Mouse (Mus musculus): ENCODE data around the gene Cks1b. TPM values are rescaled to one million over a fixed set of nuclear protein-coding genes. Genes with fewer than 3 reads are reported as not detected.
"Not testable (repeated sequence)": the region's sequence is repeated elsewhere in the genome, so short reads cannot be mapped to it uniquely, and the experiment has no call there.

Gene Cks1b
- polyA plus RNA-seq, 1 experiment from 2014 or later: 380 TPM

DNA sequence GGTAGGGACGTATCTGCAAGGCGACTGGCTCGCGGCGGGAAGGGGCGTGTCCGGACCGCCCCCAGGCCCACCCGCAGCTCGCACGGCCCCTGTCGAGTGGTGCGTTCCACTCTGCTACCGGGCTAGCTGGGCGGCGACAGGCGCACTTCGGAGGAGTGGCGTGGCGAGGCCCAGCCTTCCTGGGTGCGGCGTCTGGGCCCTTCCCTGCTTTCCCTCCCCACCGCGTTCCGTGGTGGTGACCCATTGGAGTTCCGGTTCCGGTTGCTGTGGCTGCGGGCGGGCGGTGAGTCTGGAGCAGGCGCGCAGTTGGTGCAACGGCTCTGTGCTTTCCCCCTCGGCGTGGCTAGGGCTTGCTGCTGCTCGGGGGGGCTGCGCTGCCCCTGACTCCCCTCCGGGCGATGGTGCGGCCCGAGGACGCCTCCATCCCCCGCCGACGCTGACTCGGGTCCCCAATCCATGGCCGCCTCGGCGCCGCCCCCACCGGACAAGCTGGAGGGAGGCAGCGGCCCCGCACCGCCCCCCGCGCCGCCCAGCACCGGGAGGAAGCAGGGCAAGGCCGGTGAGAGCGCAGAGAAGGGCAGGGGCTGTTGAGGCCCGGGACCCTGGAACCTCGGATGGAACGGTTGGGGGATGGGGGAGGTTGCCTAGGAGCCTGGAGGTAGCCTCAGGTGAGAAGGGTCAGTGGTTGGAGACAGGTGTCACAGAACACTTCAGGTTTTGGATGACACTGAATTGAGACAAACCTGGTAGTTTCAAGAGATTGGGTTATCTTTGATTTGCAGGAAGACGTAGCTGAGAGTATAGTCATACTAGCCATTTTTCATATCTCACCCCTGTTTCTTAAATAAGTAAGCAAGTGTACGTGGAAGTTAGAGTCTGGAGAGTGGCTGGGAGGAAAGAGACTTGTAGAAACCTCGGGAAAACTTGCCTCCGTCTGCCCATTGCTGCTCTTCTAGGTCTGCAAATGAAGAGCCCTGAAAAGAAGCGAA lies 12.3 kb upstream of the Cks1b start, which contains the start of gene Pygo2:
Gene Pygo2 (plus strand): TSS at position 44 of the 989 bp plus-strand sequence.
- ATAC-seq (ENCODE audit: low read depth) (peak; percentile 99), DNase-seq (ENCODE audit: low spot score) (peak; percentile 99)
- peaks cover 62% of the 10 kb centered on the region for H3K36me3 ChIP-seq (ENCODE audit: control insufficient read depth, insufficient read depth, low read length)
- peak within 1 kb of the TSS; percentile 98 for H3K4me3 ChIP-seq (ENCODE audit: low read depth, low read length)
- no peaks in the 10 kb centered on the region for H3K27me3 ChIP-seq (replicated peaks; ENCODE audit: control insufficient read depth, insufficient read depth, low read length)
- peaks cover 13% of the 10 kb centered on the region for H3K4me1 ChIP-seq (ENCODE audit: control insufficient read depth, insufficient read depth, low read length)
- H3K9ac ChIP-seq (ENCODE audit: low read depth, low read length): peak within 1 kb of the TSS; percentile 96
- WGBS: 5% methylated on average over 22 of the region's 68 CpGs
- H3K27ac ChIP-seq (replicated peaks; ENCODE audit: low read depth, low read length): peak within 1 kb of the TSS; percentile 94
- H3K4me2 ChIP-seq (ENCODE audit: low read depth, low read length): peak within 1 kb of the TSS; percentile 71
- no peaks in the 10 kb centered on the region for H3K9me3 ChIP-seq (ENCODE audit: control insufficient read depth, low read length)

GRCm38 (mm10) chr3:89429021-89429420 lies 10.8 kb upstream of the Cks1b start:
- H3K9me3 ChIP-seq (ENCODE audit: control insufficient read depth, low read length); H3K27ac ChIP-seq (replicated peaks; ENCODE audit: low read depth, low read length); H3K4me2 ChIP-seq (ENCODE audit: low read depth, low read length); H3K9ac ChIP-seq (ENCODE audit: low read depth, low read length); DNase-seq (ENCODE audit: low spot score); ATAC-seq (ENCODE audit: low read depth); H3K4me1 ChIP-seq (ENCODE audit: control insufficient read depth, insufficient read depth, low read length); H3K27me3 ChIP-seq (replicated peaks; ENCODE audit: control insufficient read depth, insufficient read depth, low read length); H3K4me3 ChIP-seq (ENCODE audit: low read depth, low read length): not testable (repeated sequence)
- H3K36me3 ChIP-seq (ENCODE audit: control insufficient read depth, insufficient read depth, low read length): peaks cover 65% of the 10 kb centered on the region
- 93% methylated on average over 6 of the region's 7 CpGs for WGBS

GRCm38 (mm10) chr3:89425876-89426275 lies 7.7 kb upstream of the Cks1b start:
- no peaks in the 10 kb centered on the region for H3K9me3 ChIP-seq (ENCODE audit: control insufficient read depth, low read length)
- peaks cover 15% of the 10 kb centered on the region for H3K4me1 ChIP-seq (ENCODE audit: control insufficient read depth, insufficient read depth, low read length)
- H3K36me3 ChIP-seq (ENCODE audit: control insufficient read depth, insufficient read depth, low read length): peaks cover 49% of the 10 kb centered on the region
- no peak overlapping the region for H3K9ac ChIP-seq (ENCODE audit: low read depth, low read length)
- H3K27ac ChIP-seq (replicated peaks; ENCODE audit: low read depth, low read length): no peak overlapping the region
- WGBS: 90% methylated on average over 4 of the region's 4 CpGs
- no peak overlapping the region for H3K4me2 ChIP-seq (ENCODE audit: low read depth, low read length)
- ATAC-seq (ENCODE audit: low read depth) (no peak), DNase-seq (ENCODE audit: low spot score) (no peak)
- no peak overlapping the region for H3K4me3 ChIP-seq (ENCODE audit: low read depth, low read length)
- H3K27me3 ChIP-seq (replicated peaks; ENCODE audit: control insufficient read depth, insufficient read depth, low read length): no peaks in the 10 kb centered on the region

GRCm38 (mm10) chr3:89425141-89425525 lies 7.0 kb upstream of the Cks1b start:
- Histone ChIP-seq H3K36me3 (ENCODE audit: control insufficient read depth, insufficient read depth, low read length) (peaks cover 49% of the 10 kb centered on the region), H3K27ac (replicated peaks; ENCODE audit: low read depth, low read length) (no peak overlapping the region)

DNA sequence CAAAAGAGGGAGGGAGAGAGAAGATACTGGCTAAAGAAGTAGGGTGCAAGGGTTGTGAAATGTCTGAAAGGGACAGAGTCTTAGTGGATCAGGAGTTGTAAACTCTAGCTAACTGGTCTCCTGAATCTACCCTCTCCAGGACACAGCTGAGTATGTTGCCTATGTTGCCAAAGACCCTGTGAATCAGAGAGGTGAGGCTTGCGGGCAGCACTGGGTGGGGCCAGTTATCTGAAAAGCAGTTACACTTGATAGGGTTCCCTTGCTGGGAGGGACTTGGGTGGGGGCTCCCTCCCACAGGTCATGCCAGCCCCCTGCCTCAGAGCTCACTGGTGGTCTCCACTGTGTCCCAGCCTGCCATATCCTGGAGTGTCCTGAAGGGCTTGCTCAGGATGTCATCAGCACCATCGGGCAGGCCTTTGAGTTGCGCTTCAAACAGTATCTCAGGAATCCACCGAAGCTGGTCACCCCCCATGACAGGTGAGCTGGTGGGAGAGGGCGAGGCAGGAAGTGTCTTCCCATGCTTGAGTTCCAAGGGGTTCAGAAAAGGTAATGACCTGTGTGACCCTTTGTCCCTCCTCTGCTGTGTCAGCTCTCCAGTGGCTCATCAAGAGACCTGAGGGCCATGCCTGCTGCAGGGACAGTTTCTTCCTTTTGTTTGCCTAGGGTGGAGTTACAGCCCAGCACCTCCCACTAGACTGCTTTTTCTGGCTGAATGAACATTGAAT lies 6.4 kb upstream of the Cks1b start:
- Histone ChIP-seq H3K27me3 (replicated peaks; ENCODE audit: control insufficient read depth, insufficient read depth, low read length) (no peaks in the 10 kb centered on the region), H3K4me1 (ENCODE audit: control insufficient read depth, insufficient read depth, low read length) (peaks cover 26% of the 10 kb centered on the region), H3K36me3 (ENCODE audit: control insufficient read depth, insufficient read depth, low read length) (peaks cover 49% of the 10 kb centered on the region), H3K27ac (replicated peaks; ENCODE audit: low read depth, low read length) (no peak overlapping the region), H3K9ac (ENCODE audit: low read depth, low read length) (no peak overlapping the region), H3K4me3 (ENCODE audit: low read depth, low read length) (no peak overlapping the region), H3K4me2 (ENCODE audit: low read depth, low read length) (no peak overlapping the region), H3K9me3 (ENCODE audit: control insufficient read depth, low read length) (no peaks in the 10 kb centered on the region)
- DNase-seq (ENCODE audit: low spot score) (no peak), ATAC-seq (ENCODE audit: low read depth) (no peak)
- 88% methylated on average over 4 of the region's 5 CpGs for WGBS

More at GRCm38 (mm10) chr3:89425141-89425525, 7.0 kb upstream of the Cks1b start:
- Histone ChIP-seq H3K27me3 (replicated peaks; ENCODE audit: control insufficient read depth, insufficient read depth, low read length) (no peaks in the 10 kb centered on the region), H3K9ac (ENCODE audit: low read depth, low read length) (no peak overlapping the region), H3K4me2 (ENCODE audit: low read depth, low read length) (no peak overlapping the region), H3K4me3 (ENCODE audit: low read depth, low read length) (no peak overlapping the region), H3K9me3 (ENCODE audit: control insufficient read depth, low read length) (no peaks in the 10 kb centered on the region), H3K4me1 (ENCODE audit: control insufficient read depth, insufficient read depth, low read length) (peaks cover 20% of the 10 kb centered on the region)
- ATAC-seq (ENCODE audit: low read depth): no peak
- 87% methylated on average over 5 of the region's 5 CpGs for WGBS
- DNase-seq (ENCODE audit: low spot score): no peak

DNA sequence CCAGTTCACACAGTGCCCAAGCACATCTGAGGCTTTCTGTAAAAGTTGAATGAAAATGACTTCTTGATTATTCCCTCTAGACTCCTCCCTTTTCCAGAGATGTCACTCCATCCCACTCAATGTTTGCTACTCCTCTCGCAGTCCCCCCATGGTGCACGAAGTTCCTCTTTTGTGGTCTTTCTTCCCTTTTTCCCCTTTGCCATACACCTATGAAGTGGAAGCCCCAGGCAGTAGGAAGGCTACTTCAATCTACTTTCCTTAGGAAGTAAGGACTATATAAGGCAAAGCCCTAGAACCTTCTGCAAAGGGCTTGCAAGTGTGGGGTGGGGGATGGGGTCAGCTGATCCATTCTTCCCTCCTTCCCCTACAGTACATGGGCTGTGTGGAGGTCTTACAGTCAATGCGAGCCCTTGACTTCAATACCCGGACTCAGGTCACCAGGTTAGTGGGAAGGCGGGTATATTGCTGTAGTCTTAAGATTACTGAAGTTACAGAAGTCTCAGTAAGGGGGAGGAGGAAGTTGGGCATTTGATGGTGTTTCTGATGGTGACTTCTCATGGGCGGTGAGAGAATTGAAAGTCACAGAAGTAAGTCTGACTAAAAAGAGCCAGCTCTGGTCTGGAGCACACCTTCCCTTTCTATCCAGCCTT lies 4.5 kb upstream of the Cks1b start:
- peaks cover 26% of the 10 kb centered on the region for H3K4me1 ChIP-seq (ENCODE audit: control insufficient read depth, insufficient read depth, low read length)
- H3K4me3 ChIP-seq (ENCODE audit: low read depth, low read length): peak overlapping the region; percentile 54
- WGBS: 69% methylated on average over 6 of the region's 6 CpGs
- H3K4me2 ChIP-seq (ENCODE audit: low read depth, low read length): peak overlapping the region; percentile 88
- ATAC-seq (ENCODE audit: low read depth) (no peak), DNase-seq (ENCODE audit: low spot score) (no peak)
- H3K9me3 ChIP-seq (ENCODE audit: control insufficient read depth, low read length): no peaks in the 10 kb centered on the region
- peaks cover 43% of the 10 kb centered on the region for H3K36me3 ChIP-seq (ENCODE audit: control insufficient read depth, insufficient read depth, low read length)
- H3K27ac ChIP-seq (replicated peaks; ENCODE audit: low read depth, low read length): no peak overlapping the region; the same call in 1 of the 2 replicates
- H3K9ac ChIP-seq (ENCODE audit: low read depth, low read length): peak overlapping the region; percentile 78
- H3K27me3 ChIP-seq (replicated peaks; ENCODE audit: control insufficient read depth, insufficient read depth, low read length): no peaks in the 10 kb centered on the region

DNA sequence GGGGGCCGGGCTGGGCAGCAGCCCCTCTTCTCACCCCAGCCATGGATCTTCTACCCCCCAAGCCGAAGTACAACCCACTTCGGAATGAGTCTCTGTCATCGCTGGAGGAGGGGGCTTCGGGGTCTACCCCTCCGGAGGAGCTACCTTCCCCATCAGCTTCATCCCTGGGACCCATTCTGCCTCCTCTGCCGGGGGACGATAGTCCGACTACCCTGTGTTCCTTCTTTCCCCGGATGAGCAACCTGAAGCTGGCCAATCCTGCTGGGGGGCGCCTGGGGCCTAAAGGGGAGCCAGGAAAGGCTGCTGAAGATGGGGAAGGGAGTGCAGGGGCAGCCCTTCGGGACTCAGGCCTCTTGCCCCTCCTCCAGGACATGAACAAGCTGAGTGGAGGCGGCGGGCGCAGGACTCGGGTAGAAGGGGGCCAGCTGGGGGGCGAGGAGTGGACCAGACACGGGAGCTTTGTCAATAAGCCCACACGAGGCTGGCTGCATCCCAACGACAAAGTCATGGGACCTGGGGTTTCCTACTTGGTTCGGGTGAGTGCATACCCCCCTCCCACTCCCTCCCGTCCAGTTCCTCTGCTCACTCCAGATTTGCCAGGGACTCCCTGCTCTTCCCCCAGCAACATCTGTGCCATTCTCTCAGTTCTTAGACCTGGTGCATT lies 3.8 kb upstream of the Cks1b start:
- H3K27ac ChIP-seq (replicated peaks; ENCODE audit: low read depth, low read length): peak overlapping the region; percentile 98
- 2% methylated on average over 11 of the region's 22 CpGs for WGBS
- peaks cover 36% of the 10 kb centered on the region for H3K36me3 ChIP-seq (ENCODE audit: control insufficient read depth, insufficient read depth, low read length)
- H3K27me3 ChIP-seq (replicated peaks; ENCODE audit: control insufficient read depth, insufficient read depth, low read length): no peaks in the 10 kb centered on the region
- peak overlapping the region; percentile 88 for H3K4me2 ChIP-seq (ENCODE audit: low read depth, low read length)
- DNase-seq (ENCODE audit: low spot score) (peak; percentile 63), ATAC-seq (ENCODE audit: low read depth) (no peak)
- no peaks in the 10 kb centered on the region for H3K9me3 ChIP-seq (ENCODE audit: control insufficient read depth, low read length)
- H3K9ac ChIP-seq (ENCODE audit: low read depth, low read length): peak overlapping the region; percentile 78
- peak overlapping the region; percentile 54 for H3K4me3 ChIP-seq (ENCODE audit: low read depth, low read length)
- H3K4me1 ChIP-seq (ENCODE audit: control insufficient read depth, insufficient read depth, low read length): peaks cover 27% of the 10 kb centered on the region

Measured in embryonic facial prominence, embryonic 14.5 days (tissue).